Mouse (Mus musculus) limb, embryonic 14.5 days (tissue): ENCODE results near the gene Tmed8. TPM values are rescaled to one million over a fixed set of nuclear protein-coding genes. Genes with fewer than 3 reads are reported as not detected.

ENCODE experiments used
- ATAC-seq: fragments of 200-750 bp; cut with Nextera tagmentation; 2 replicates; pipeline ENCODE4 v1.8.0; 2017; ENCODE audit warnings: low read depth, moderate number of reproducible peaks, moderate TSS enrichment; ENCODE audit not compliant: low FRiP score
- DNase-seq: peaks from one replicate; pipeline ENCODE4 v3.0.0-alpha.2; 2015; ENCODE audit warnings: low spot score
- H3K27ac ChIP-seq: fragments of 300-500 bp; sonication (generic); replicated peaks from 2 replicates; pipeline ENCODE4 v1.5.1; 2014; ENCODE audit warnings: low read depth, mild to moderate bottlenecking, low read length, moderate library complexity, mixed read lengths
- H3K27me3 ChIP-seq: fragments of 300-500 bp; sonication (generic); 2 replicates; pipeline ENCODE4 v1.6.1; 2014; ENCODE audit warnings: low read length, mixed read lengths; ENCODE audit not compliant: control insufficient read depth, insufficient read depth
- H3K36me3 ChIP-seq: fragments of 300-500 bp; sonication (generic); 2 replicates; pipeline ENCODE4 v1.6.1; 2014; ENCODE audit warnings: mild to moderate bottlenecking, low read length, moderate library complexity, mixed read lengths; ENCODE audit not compliant: control insufficient read depth, insufficient read depth
- H3K4me1 ChIP-seq: fragments of 300-500 bp; sonication (generic); 2 replicates; pipeline ENCODE4 v1.6.1; 2014; ENCODE audit warnings: antibody characterized with exemption, low read length, mixed read lengths; ENCODE audit not compliant: control insufficient read depth, insufficient read depth
- H3K4me2 ChIP-seq: fragments of 300-500 bp; sonication (generic); replicated peaks from 2 replicates; pipeline ENCODE4 v1.6.1; 2014; ENCODE audit warnings: low read depth, mild to moderate bottlenecking, low read length, moderate library complexity; ENCODE audit not compliant: severe bottlenecking
- H3K4me3 ChIP-seq: fragments of 300-500 bp; sonication (generic); replicated peaks from 2 replicates; pipeline ENCODE4 v1.5.1; 2014; ENCODE audit warnings: low read length
- H3K9ac ChIP-seq: fragments of 300-500 bp; sonication (generic); 2 replicates; pipeline ENCODE4 v1.6.1; 2014; ENCODE audit warnings: mild to moderate bottlenecking, low read depth, low read length, moderate library complexity; ENCODE audit not compliant: severe bottlenecking
- H3K9me3 ChIP-seq: fragments of 300-500 bp; sonication (generic); 2 replicates; pipeline ENCODE4 v1.6.1; 2016; ENCODE audit warnings: low read length; ENCODE audit not compliant: control insufficient read depth
- POLR2A ChIP-seq: fragments of 200-500 bp; IDR thresholded peaks from 2 replicates; pipeline ENCODE4 v1.8.0; 2012; ENCODE audit warnings: inconsistent platforms, mild to moderate bottlenecking, moderate library complexity, borderline replicate concordance; ENCODE audit not compliant: insufficient read depth, insufficient read length; ENCODE audit errors: extremely low read depth
- WGBS: fragments of 180-500 bp; shearing (Covaris S2); extraction: QIAGEN DNeasy Blood & Tissue Kit; methylation state at CpG from one replicate; pipeline ENCODE4 v1.1.7; 2014; 5-methylcytosine and 5-hydroxymethylcytosine counted together
- polyA plus RNA-seq, 2 experiments: library from polyadenylated mRNA; depleted of rRNA in 1 of 2; stranded (reverse) in 1 of 2; unstranded in 1 of 2; fragments of >200 nt; fragmentation: Nextera tagmentation in 1 of 2; extraction: Ambion mirVana in 1 of 2; gene quantifications; 2 replicates each; pipeline versions ENCODE4 v1.2.1 to v1.2.3; 2012 to 2014

Tmed8 gene
- polyA plus RNA-seq, 2 experiments: 2.9 to 6.2 TPM

DNA sequence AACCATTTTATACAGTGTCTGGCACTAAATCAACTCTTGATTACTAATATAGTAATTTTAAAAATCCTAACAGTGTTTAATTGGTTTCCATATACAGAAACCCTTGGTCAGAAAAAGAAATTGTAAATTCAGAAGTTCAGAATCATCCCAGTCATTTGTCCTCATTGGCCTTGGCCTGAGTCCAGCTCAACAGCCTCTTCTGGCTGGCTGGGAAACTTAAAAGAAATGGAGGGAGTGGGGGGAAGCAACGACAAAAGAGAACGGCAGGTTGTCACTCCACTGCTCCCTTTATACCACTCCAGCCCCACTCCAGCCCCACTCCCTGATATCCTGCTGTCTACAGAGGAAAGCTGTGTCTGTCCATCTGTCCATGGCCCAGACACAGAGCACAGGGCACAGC lies 69.1 kb downstream of the Tmed8 start:
- ATAC-seq (no peak), DNase-seq (no peak)
- peaks cover 36% of the 10 kb centered on the region for H3K36me3 ChIP-seq
- H3K4me3 ChIP-seq: no peak overlapping the region
- no peaks in the 10 kb centered on the region for H3K4me1 ChIP-seq
- no peak overlapping the region for H3K4me2 ChIP-seq
- 84% methylated on average over 2 of the region's 2 CpGs for WGBS
- H3K9me3 ChIP-seq: no peaks in the 10 kb centered on the region
- H3K27me3 ChIP-seq: no peaks in the 10 kb centered on the region
- no peak overlapping the region for H3K27ac ChIP-seq
- TF ChIP-seq POLR2A: no peak
- H3K9ac ChIP-seq: no peak overlapping the region

DNA sequence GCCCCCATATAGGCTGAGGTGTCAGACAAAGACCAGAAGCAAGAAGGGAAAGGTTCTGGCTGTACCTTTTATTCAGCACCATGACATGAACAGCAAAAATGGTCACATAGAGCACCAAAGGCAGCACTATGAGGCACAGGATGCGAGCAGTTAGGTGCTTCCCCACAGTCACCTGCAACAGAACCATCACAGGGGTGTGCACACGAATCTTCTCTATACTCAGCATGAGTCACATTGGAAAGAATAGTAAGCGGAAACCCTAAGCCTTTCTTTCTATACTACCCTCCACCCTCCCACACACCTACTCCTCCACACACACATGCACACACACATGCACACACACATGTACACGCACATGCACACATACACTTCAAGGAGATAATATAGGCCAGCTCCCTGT lies 70.0 kb downstream of the Tmed8 start:
- Histone ChIP-seq H3K4me2 (no peak overlapping the region), H3K4me1 (no peaks in the 10 kb centered on the region), H3K36me3 (peaks cover 36% of the 10 kb centered on the region; the same call in 1 of the 2 replicates), H3K9ac (no peak overlapping the region), H3K27me3 (no peaks in the 10 kb centered on the region), H3K27ac (no peak overlapping the region), H3K4me3 (no peak overlapping the region), H3K9me3 (no peaks in the 10 kb centered on the region)
- DNase-seq: no peak
- ATAC-seq: no peak
- WGBS: 99% methylated on average over 4 of the region's 4 CpGs
- TF ChIP-seq POLR2A: no peak

GRCm38 (mm10) chr12:87127256-87127655 lies 73.0 kb downstream of the Tmed8 start:
- Histone ChIP-seq H3K9me3 (no peaks in the 10 kb centered on the region), H3K27me3 (no peaks in the 10 kb centered on the region), H3K4me2 (no peak overlapping the region), H3K9ac (no peak overlapping the region), H3K4me3 (no peak overlapping the region), H3K27ac (no peak overlapping the region), H3K36me3 (peaks cover 54% of the 10 kb centered on the region), H3K4me1 (no peaks in the 10 kb centered on the region)
- TF ChIP-seq POLR2A: no peak
- ATAC-seq (no peak), DNase-seq (no peak)
- 71% methylated on average over 4 of the region's 4 CpGs for WGBS

DNA sequence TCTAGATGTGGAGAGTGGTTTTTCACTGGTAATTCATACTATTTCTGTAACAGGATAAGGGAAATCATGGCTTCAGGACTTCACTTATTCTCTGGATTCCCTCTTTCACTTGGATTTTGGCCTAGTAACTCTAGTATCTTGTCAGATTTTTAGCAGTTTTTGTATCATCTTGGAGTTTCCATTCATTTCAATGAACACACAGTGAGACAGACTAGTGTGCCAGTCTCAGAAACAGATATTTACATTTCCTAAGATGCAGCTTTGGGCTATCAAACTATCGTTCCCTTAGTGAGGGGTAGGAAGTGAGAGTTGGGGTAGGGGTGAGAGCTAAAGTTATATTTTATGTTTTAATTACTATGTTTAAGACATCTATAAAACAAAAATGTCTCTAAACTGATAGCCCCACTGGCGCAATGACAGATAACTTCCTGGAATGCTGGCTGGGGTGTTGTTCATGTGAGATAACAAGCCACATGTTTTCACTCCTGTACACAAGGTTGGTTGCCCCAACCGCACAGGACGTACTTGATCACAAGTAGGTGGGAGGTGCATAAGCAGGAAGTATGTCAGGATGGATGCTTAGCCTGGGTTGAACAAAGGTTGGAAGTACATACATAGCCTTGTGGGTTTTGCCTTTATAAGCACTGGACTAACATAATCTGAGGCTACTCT lies 78.2 kb downstream of the Tmed8 start:
- 88% methylated on average over 4 of the region's 4 CpGs for WGBS

More for the DNA sequence above, 78.2 kb downstream of the Tmed8 start:
- ATAC-seq (no peak), DNase-seq (no peak)
- Histone ChIP-seq H3K36me3 (peaks cover 40% of the 10 kb centered on the region), H3K9ac (no peak overlapping the region), H3K4me3 (no peak overlapping the region), H3K27ac (no peak overlapping the region), H3K4me2 (no peak overlapping the region), H3K27me3 (no peaks in the 10 kb centered on the region), H3K4me1 (no peaks in the 10 kb centered on the region), H3K9me3 (no peaks in the 10 kb centered on the region)
- no peak for TF ChIP-seq POLR2A

Other genes with a start within 250 kb of the Tmed8 start
- not detected in 2 replicates for gene Zdhhc22, start 210.0 kb downstream of the Tmed8 start, polyA plus RNA-seq (2012; rRNA removed)
- 0.06 and 0.10 TPM in 2 replicates for gene Zdhhc22, start 210.0 kb downstream of the Tmed8 start, polyA plus RNA-seq (2014; fragmentation: Nextera tagmentation; extraction: Ambion mirVana)
- 0.01 and 0.10 TPM in 2 replicates for gene Tmem63c, start 179.1 kb downstream of the Tmed8 start, polyA plus RNA-seq (2012; rRNA removed)
- gene Tmem63c, start 179.1 kb downstream of the Tmed8 start, polyA plus RNA-seq (2014; fragmentation: Nextera tagmentation; extraction: Ambion mirVana): not detected in 2 replicates
- 0.45 and 0.51 TPM in 2 replicates for gene Ngb, start 97.9 kb downstream of the Tmed8 start, polyA plus RNA-seq (2012; rRNA removed)
- gene Ngb, start 97.9 kb downstream of the Tmed8 start, polyA plus RNA-seq (2014; fragmentation: Nextera tagmentation; extraction: Ambion mirVana): 0.19 and 0.48 TPM in 2 replicates
- 67.7 and 75.2 TPM in 2 replicates for gene Gstz1, start 53.3 kb downstream of the Tmed8 start, polyA plus RNA-seq (2012; rRNA removed)
- gene Gstz1, start 53.3 kb downstream of the Tmed8 start, polyA plus RNA-seq (2014; fragmentation: Nextera tagmentation; extraction: Ambion mirVana): 37.5 and 42.4 TPM in 2 replicates
- gene Pomt2, start 52.5 kb downstream of the Tmed8 start, polyA plus RNA-seq (2012; rRNA removed): 20.6 and 26.3 TPM in 2 replicates
- 16.8 and 18.4 TPM in 2 replicates for gene Pomt2, start 52.5 kb downstream of the Tmed8 start, polyA plus RNA-seq (2014; fragmentation: Nextera tagmentation; extraction: Ambion mirVana)
- gene Samd15, start 731 bp downstream of the Tmed8 start, polyA plus RNA-seq (2012; rRNA removed): 1.2 and 2.0 TPM in 2 replicates
- gene Samd15, start 731 bp downstream of the Tmed8 start, polyA plus RNA-seq (2014; fragmentation: Nextera tagmentation; extraction: Ambion mirVana): 1.1 and 1.6 TPM in 2 replicates
- 0.80 and 1.5 TPM in 2 replicates for gene Noxred1, start 38.3 kb upstream of the Tmed8 start, polyA plus RNA-seq (2012; rRNA removed)
- gene Noxred1, start 38.3 kb upstream of the Tmed8 start, polyA plus RNA-seq (2014; fragmentation: Nextera tagmentation; extraction: Ambion mirVana): 0.40 and 0.99 TPM in 2 replicates
- 44.3 and 45.0 TPM in 2 replicates for gene Vipas39, start 65.8 kb upstream of the Tmed8 start, polyA plus RNA-seq (2012; rRNA removed)
- 42.1 and 52.5 TPM in 2 replicates for gene Vipas39, start 65.8 kb upstream of the Tmed8 start, polyA plus RNA-seq (2014; fragmentation: Nextera tagmentation; extraction: Ambion mirVana)
- 120 and 187 TPM in 2 replicates for gene Ahsa1, start 66.0 kb upstream of the Tmed8 start, polyA plus RNA-seq (2012; rRNA removed)
- gene Ahsa1, start 66.0 kb upstream of the Tmed8 start, polyA plus RNA-seq (2014; fragmentation: Nextera tagmentation; extraction: Ambion mirVana): 168 and 182 TPM in 2 replicates
- 0.99 and 1.2 TPM in 2 replicates for gene Ism2, start 99.3 kb upstream of the Tmed8 start, polyA plus RNA-seq (2012; rRNA removed)
- gene Ism2, start 99.3 kb upstream of the Tmed8 start, polyA plus RNA-seq (2014; fragmentation: Nextera tagmentation; extraction: Ambion mirVana): 1.4 TPM in 2 replicates
- gene Sptlc2, start 187.9 kb upstream of the Tmed8 start, polyA plus RNA-seq (2012; rRNA removed): 23.3 and 35.2 TPM in 2 replicates
- gene Sptlc2, start 187.9 kb upstream of the Tmed8 start, polyA plus RNA-seq (2014; fragmentation: Nextera tagmentation; extraction: Ambion mirVana): 80.8 and 85.5 TPM in 2 replicates
- gene Slirp, start 243.4 kb upstream of the Tmed8 start, polyA plus RNA-seq (2012; rRNA removed): 62.4 and 83.4 TPM in 2 replicates
- gene Slirp, start 243.4 kb upstream of the Tmed8 start, polyA plus RNA-seq (2014; fragmentation: Nextera tagmentation; extraction: Ambion mirVana): 292 and 314 TPM in 2 replicates
- 60.2 and 62.2 TPM in 2 replicates for gene Alkbh1, start 243.6 kb upstream of the Tmed8 start, polyA plus RNA-seq (2012; rRNA removed)
- 48.3 and 59.0 TPM in 2 replicates for gene Alkbh1, start 243.6 kb upstream of the Tmed8 start, polyA plus RNA-seq (2014; fragmentation: Nextera tagmentation; extraction: Ambion mirVana)